Mouse (Mus musculus) layer of hippocampus, postnatal 14 days (tissue): ENCODE results near the gene Nt5e. TPM values are rescaled to one million over a fixed set of nuclear protein-coding genes. Genes with fewer than 3 reads are reported as not detected.
A peak's percentile ranks its signal among the peaks of the same experiment; 100 is the strongest.

Source experiments
- DNase-seq, 2 experiments: peaks; one replicate each; pipeline ENCODE4 v3.0.0; 2021 to 2022; ENCODE audit warnings: low spot score in 2 of 2, mixed read lengths in 1 of 2
- total RNA-seq, 2 experiments: library from RNA; stranded (reverse); gene quantifications; 2 replicates each; pipeline ENCODE4 v1.2.3; 2021

Nt5e gene
- total RNA-seq, 2 experiments from 2014 or later = 3.8 to 4.6 TPM

- no peak for DNase-seq
Measured at GRCm38 (mm10) chr9:88380076-88380475, 53.1 kb downstream of the Nt5e start.

DNA sequence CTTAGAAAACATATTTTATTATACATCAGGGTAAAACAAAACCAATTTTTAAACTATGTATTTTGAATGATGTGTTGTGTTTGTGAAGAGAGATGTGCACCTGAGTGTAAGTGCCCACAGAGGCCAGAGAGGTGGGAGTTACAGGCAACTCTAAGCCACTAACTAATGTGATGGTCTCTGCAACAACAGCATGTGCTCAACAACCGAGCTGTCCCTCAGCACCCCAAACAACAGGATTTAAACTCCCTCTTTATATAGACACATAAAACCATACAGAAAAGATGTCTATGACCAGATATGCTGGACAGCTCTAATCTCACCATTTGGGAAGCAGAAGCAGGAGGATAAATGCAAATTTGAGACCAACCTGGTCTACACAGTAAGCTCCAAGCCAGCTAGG, 53.5 kb downstream of the Nt5e start:
- no peak for DNase-seq

- no peak for DNase-seq
Measured at GRCm38 (mm10) chr9:88388826-88389225, 61.8 kb downstream of the Nt5e start.

- peak in 1 of 2 experiments; percentile 49 for DNase-seq
Measured at GRCm38 (mm10) chr9:88394852-88395251, 67.9 kb downstream of the Nt5e start.

DNA sequence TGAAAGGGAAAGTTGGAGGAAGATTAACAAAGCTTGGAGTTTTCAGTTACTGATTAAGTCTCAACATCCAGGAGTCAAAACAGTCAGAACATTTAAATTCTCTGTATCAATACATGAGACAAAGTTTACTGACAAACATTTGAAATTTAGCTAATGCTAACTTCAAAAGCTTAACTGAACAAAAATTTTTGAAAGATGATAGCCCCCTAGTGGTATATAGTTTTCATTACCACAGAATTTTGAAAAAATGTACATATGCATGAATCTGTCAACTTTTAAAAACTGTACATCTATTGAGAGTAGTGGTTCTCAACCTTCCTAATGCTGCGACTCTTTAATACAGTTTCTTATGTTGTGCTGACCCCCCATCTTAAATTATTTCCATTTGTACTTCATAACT, 71.5 kb downstream of the Nt5e start:
- no peak for DNase-seq

DNA sequence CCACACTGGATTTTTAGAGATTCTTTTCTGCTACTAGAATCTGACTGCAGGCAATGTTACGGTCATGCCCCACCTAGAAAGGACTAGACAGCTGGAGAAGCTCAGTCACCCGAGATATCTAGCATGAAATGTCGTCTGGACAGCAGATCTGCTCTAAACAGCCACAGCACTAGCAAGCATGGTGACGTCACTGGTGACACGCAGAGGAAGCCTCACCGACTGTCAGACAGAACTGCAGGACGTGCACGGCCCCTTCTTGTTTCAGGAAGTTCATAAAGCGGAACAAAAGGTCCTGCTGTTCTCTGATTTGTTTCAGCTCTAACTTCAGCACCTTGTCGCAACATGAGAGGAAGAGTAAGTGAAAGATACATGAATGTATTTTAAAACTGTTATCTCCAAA, 77.1 kb downstream of the Nt5e start:
- peak in 1 of 2 experiments; percentile 21 for DNase-seq

GRCm38 (mm10) chr9:88404515-88404914, 77.5 kb downstream of the Nt5e start:
- no peak for DNase-seq

GRCm38 (mm10) chr9:88409978-88410377, 83.0 kb downstream of the Nt5e start:
- no peak for DNase-seq

GRCm38 (mm10) chr9:88416752-88417151, 89.8 kb downstream of the Nt5e start:
- DNase-seq = no peak

Other genes with a start within 250 kb of the Nt5e start
- gene Snx14, start 111.8 kb downstream of the Nt5e start, total RNA-seq = 10 to 100 TPM; 50.1 to 50.2 TPM
- under 1 TPM in 1 of 2 experiments, not detected in 1; 0.88 TPM for gene Gm20537, start 129.4 kb downstream of the Nt5e start, total RNA-seq
- gene Syncrip, start 155.4 kb downstream of the Nt5e start, total RNA-seq = 10 to 100 TPM; 77.9 to 81.8 TPM
- gene Zfp949, start 220.8 kb downstream of the Nt5e start, total RNA-seq = 10 to 100 TPM; 17.8 to 21.1 TPM